Mouse (Mus musculus): ENCODE measurements around the gene Pla2g3. TPM values are rescaled to one million over a fixed set of nuclear protein-coding genes. Genes with fewer than 3 reads are reported as not detected.
A peak's percentile ranks its signal among the peaks of the same experiment; 100 is the strongest.

The Pla2g3 gene
- polyA plus RNA-seq, 1 experiment = 3.1 TPM

DNA sequence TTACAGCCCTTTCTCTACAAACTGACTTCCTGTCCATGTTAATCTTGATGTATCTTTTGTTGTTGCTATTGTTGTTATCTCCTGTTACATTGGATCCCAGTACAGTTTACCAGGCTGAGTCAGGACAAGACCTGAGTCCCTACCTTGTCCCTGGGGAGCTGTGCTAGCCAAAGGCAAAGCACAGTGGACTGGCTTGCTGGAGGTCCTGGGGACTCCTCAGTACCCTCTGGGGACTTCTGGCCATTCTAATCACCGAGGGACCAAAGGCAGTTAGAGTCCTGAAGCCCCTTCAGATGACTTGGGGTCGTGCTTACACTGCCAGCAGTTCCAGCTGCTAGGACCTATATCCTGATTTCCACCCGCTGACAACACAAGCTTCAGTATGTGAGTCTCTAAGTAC lies 33.6 kb upstream of the Pla2g3 start:
- H3K4me1 ChIP-seq (ENCODE audit: control insufficient read depth, insufficient read depth, low read length) = peaks cover 9% of the 10 kb centered on the region
- DNase-seq = no peak
- TF ChIP-seq POLR2A (IDR thresholded peaks at IDR 0.05; ENCODE audit: borderline replicate concordance, extremely low read depth, low read depth, low read length) (no peak), CTCF (IDR thresholded peaks at IDR 0.05; ENCODE audit: insufficient read depth, low read length) (no peak)
- H3K4me3 ChIP-seq (replicated peaks; ENCODE audit: extremely low read depth, low read depth, low read length) = no peak overlapping the region
- WGBS = 94% methylated on average over 3 of the region's 3 CpGs

DNA sequence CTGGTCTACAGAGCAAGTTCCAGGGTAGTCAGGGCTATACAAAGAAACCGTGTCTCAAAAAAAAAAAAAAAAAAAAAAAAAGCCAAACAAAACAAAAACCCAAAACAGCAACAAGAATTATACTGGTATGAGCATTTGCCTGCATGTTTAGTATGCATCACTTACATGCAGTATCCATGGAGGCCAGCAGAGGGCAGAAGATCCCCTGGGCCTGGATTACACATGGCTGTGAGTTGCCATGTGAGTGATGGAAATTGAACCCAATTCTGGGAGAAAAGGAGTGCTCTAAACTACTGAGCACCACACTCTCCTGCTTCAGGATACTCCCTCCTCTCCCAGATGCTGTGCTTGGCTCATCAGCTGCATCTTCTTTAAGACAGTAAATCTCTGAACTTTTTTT lies 31.7 kb upstream of the Pla2g3 start:
- Histone ChIP-seq H3K4me3 (replicated peaks; ENCODE audit: extremely low read depth, low read depth, low read length) (no peak overlapping the region), H3K4me1 (ENCODE audit: control insufficient read depth, insufficient read depth, low read length) (peaks cover 6% of the 10 kb centered on the region; the same call in 1 of the 2 replicates)
- WGBS = 17% methylated on average over 1 of the region's 1 CpGs
- TF ChIP-seq CTCF (IDR thresholded peaks at IDR 0.05; ENCODE audit: insufficient read depth, low read length) = peak; percentile 82
- TF ChIP-seq POLR2A (IDR thresholded peaks at IDR 0.05; ENCODE audit: borderline replicate concordance, extremely low read depth, low read depth, low read length) = no peak
- peak; percentile 69 for DNase-seq

DNA sequence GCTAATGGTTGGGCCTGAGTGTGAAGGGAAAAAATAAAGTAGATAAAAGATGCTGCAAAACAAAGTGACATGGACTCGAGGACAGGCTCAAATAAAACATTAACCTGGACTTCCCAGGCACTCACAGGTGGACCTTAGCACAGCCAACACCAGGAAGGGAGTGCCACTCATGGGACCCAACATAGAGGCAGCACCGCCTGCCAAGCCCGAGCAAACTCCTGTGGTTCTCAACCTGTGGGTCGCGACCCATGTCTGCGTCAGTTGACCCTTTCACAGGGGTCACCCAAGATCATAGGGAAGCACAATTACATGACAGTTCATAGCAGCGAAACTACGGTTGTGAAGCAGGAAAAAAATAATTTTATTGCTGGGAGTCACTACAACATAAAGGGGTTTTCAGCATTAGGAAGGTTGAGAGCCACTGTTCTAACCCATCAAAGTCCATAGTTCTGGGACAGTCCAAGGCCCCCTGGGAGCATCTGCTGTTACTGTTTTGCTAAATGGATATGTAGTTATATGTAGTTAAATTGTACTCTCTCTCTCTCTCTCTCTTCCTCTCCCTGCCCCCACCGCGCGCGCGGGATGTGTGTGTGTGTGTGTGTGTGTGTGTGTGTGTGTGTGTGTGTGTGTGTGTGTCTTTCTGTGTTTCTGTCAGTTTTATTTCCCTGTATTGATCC lies 29.5 kb upstream of the Pla2g3 start:
- DNase-seq = no peak
- Histone ChIP-seq H3K4me1 (ENCODE audit: control insufficient read depth, insufficient read depth, low read length) (no peaks in the 10 kb centered on the region), H3K4me3 (replicated peaks; ENCODE audit: extremely low read depth, low read depth, low read length) (no peak overlapping the region)
- no peak for TF ChIP-seq POLR2A (IDR thresholded peaks at IDR 0.05; ENCODE audit: borderline replicate concordance, extremely low read depth, low read depth, low read length)
- no peak for TF ChIP-seq CTCF (IDR thresholded peaks at IDR 0.05; ENCODE audit: insufficient read depth, low read length)
- WGBS = 85% methylated on average over 13 of the region's 13 CpGs

DNA sequence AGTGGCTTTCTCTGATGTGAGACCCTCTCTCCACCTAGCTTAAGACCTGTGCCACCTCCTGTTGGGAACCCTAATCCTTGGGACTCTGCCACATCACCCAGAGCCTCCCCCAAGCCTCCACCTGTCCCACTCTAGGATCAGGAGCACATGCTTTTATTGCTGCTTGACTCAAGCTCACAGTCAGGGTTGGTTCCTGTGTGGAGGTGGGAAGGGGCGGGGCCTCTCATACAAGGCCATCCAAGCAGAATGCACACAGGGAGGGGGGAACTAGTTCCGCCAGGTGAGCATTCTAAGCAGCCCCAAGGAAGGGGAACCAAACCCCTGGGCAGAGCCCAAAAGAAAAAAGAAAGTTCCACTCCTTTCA lies 29.0 kb upstream of the Pla2g3 start:
- TF ChIP-seq CTCF (IDR thresholded peaks at IDR 0.05; ENCODE audit: insufficient read depth, low read length) = no peak
- TF ChIP-seq POLR2A (IDR thresholded peaks at IDR 0.05; ENCODE audit: borderline replicate concordance, extremely low read depth, low read depth, low read length) = no peak
- no peaks in the 10 kb centered on the region for H3K4me1 ChIP-seq (ENCODE audit: control insufficient read depth, insufficient read depth, low read length)
- no peak for DNase-seq
- H3K4me3 ChIP-seq (replicated peaks; ENCODE audit: extremely low read depth, low read depth, low read length) = no peak overlapping the region
- 83% methylated on average over 2 of the region's 2 CpGs for WGBS

DNA sequence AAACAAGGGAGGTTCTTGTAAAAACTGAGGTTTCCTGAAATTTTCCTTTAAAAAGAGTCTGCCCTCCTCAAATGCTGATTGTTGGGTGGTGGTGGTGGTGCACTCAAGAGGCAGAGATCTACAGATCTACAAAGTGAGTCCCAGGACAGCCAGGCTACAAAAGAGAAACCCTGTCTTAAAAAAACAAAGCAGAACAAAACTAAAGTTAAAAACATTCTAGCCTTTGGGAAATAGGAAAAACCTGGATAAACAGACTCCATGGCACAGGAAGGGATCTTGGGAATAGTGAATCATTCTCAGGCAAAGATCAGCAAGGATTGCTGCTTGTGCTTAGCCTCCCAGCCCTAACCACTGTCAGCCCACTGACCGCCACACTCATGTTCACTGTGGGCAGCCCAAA lies 25.2 kb upstream of the Pla2g3 start:
- WGBS = 91% methylated on average over 1 of the region's 1 CpGs
- no peak for DNase-seq
- no peak for TF ChIP-seq POLR2A (IDR thresholded peaks at IDR 0.05; ENCODE audit: borderline replicate concordance, extremely low read depth, low read depth, low read length)
- no peak for TF ChIP-seq CTCF (IDR thresholded peaks at IDR 0.05; ENCODE audit: insufficient read depth, low read length)
- H3K4me1 ChIP-seq (ENCODE audit: control insufficient read depth, insufficient read depth, low read length) = no peaks in the 10 kb centered on the region
- H3K4me3 ChIP-seq (replicated peaks; ENCODE audit: extremely low read depth, low read depth, low read length) = no peak overlapping the region

DNA sequence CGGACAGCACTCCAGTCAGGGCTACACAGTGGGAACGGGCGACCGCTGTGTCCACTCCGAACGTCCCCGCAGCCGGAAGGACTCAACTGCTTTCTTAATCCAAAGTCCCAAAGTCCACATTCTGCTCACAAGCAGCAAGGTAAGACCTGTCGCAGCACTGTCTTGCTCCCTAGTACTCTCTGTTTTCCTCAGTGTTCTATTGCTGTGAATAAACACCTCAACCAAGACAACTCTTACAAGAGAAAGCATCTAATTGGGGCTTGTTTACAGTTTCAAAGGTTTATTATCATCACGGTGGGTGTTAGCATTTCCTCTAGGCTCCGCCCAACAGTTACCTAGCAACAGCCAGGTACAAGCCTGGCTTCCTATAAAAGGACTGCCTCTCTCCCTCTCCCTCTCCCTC lies 16.6 kb upstream of the Pla2g3 start:
- no peak for TF ChIP-seq POLR2A (IDR thresholded peaks at IDR 0.05; ENCODE audit: borderline replicate concordance, extremely low read depth, low read depth, low read length)
- TF ChIP-seq CTCF (IDR thresholded peaks at IDR 0.05; ENCODE audit: insufficient read depth, low read length) = no peak
- no peak overlapping the region for H3K4me3 ChIP-seq (replicated peaks; ENCODE audit: extremely low read depth, low read depth, low read length)
- peaks cover 3% of the 10 kb centered on the region for H3K4me1 ChIP-seq (ENCODE audit: control insufficient read depth, insufficient read depth, low read length)
- WGBS = 48% methylated on average over 11 of the region's 11 CpGs
- DNase-seq = no peak

DNA sequence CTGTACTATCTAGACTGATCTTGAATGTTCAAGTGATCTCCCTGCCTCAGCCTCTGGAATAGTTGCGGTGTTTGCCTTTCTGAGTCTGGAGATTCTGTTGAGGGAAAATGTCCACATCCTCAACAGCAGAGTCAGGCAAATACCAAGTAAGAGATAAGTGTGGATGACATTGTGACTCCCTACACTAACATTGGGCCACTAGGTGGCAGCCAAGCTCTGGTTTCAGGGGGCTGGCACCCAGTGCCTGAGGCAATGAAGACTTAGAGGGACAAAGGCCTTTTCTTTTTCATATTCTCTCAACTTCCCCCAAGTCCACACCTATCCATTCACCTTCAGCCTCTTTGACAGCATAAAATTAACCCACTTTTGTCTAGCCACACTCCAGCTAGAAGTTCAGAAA lies 15.6 kb upstream of the Pla2g3 start:
- peaks cover 3% of the 10 kb centered on the region for H3K4me1 ChIP-seq (ENCODE audit: control insufficient read depth, insufficient read depth, low read length)
- TF ChIP-seq CTCF (IDR thresholded peaks at IDR 0.05; ENCODE audit: insufficient read depth, low read length) (peak; percentile 94), POLR2A (IDR thresholded peaks at IDR 0.05; ENCODE audit: borderline replicate concordance, extremely low read depth, low read depth, low read length) (no peak)
- no peak overlapping the region for H3K4me3 ChIP-seq (replicated peaks; ENCODE audit: extremely low read depth, low read depth, low read length)
- DNase-seq = peak; percentile 76
- 25% methylated on average over 1 of the region's 1 CpGs for WGBS

DNA sequence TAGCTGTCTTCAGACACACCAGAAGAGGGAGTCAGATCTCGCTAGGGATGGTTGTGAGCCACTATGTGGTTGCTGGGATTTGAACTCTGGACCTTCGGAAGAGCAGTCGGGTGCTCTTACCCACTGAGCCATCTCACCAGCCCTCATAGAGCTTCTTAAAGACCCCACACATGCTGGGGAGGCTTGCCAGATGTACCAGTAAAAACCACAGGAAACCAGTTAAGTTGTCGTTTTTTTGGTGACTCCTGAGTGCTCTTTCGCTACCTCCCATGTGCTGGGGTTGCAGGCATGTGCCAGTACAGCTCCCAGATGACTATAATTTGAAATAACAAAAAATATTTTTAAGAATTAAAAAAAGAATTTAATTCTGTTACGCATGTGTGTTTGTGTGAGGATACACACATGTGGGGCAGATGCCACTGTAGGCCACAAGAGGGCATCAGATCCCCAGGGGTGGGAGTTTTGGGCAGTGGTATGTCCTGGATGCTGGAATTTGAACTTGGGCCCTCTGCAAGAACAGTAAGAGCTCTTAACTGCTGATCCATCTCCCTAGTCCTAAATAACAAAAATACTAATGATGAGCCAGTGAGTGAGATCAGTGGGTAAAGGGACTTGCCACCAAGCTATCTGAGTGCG lies 13.5 kb upstream of the Pla2g3 start:
- no peaks in the 10 kb centered on the region for H3K4me1 ChIP-seq (ENCODE audit: control insufficient read depth, insufficient read depth, low read length)
- 82% methylated on average over 7 of the region's 7 CpGs for WGBS
- no peak for DNase-seq
- H3K4me3 ChIP-seq (replicated peaks; ENCODE audit: extremely low read depth, low read depth, low read length) = no peak overlapping the region
- peak; percentile 65 for TF ChIP-seq CTCF (IDR thresholded peaks at IDR 0.05; ENCODE audit: insufficient read depth, low read length)
- TF ChIP-seq POLR2A (IDR thresholded peaks at IDR 0.05; ENCODE audit: borderline replicate concordance, extremely low read depth, low read depth, low read length) = no peak

DNA sequence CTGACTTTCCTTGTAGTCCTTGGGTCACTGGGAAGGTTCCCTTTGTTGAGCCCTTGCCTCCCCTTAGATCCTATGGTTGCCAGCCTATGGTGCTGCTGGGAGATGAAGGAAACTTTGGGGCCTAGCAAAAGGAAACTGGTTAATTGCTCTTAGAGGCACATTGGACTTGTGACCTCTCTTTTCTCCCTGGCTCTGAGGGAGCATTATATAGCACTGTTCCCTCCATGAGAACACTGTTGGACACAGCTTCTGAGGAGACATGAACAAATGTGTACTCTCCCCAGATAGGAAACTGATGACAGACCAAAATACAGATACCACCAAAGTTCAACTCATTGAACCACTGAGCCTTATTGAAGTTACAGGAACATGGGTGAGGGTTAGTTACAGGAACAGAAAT lies 12.6 kb upstream of the Pla2g3 start:
- H3K4me3 ChIP-seq (replicated peaks; ENCODE audit: extremely low read depth, low read depth, low read length) = no peak overlapping the region
- TF ChIP-seq CTCF (IDR thresholded peaks at IDR 0.05; ENCODE audit: insufficient read depth, low read length) = no peak
- no peak for TF ChIP-seq POLR2A (IDR thresholded peaks at IDR 0.05; ENCODE audit: borderline replicate concordance, extremely low read depth, low read depth, low read length)
- H3K4me1 ChIP-seq (ENCODE audit: control insufficient read depth, insufficient read depth, low read length) = no peaks in the 10 kb centered on the region
- no peak for DNase-seq

DNA sequence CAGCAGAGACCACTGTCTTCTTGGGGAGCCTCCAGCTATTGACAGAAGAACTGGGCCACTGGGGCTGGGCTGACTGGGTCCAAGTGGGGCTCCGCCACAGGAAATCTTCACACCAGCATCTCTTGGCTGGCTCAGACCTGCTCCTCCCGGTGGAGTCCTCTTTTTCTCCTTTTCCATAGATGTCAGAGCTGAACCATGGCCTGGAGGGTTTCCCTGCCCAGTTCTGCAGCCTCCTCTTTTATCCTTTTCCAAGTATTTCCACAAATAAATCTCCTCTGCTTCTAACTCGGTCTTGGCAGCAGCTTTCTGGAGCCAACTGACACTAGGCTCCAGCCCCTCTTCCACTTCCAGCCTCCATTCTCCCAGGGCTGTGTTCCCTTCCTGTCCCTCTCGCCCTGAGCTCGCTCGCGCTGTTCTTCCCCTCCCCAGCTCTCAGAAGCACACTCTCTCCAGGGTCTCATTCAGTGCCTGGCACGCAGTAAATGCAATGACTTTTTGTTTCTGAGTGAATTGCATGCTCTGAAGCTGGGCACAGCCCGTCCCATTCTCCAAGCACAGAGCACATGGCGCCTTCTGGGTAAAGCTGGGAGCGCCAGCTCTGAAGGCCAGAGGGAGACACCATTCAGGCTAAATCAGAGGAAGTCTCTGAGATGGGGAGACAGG lies 4.0 kb upstream of the Pla2g3 start:
- no peaks in the 10 kb centered on the region for H3K4me1 ChIP-seq (ENCODE audit: control insufficient read depth, insufficient read depth, low read length)
- no peak for DNase-seq
- 55% methylated on average over 11 of the region's 11 CpGs for WGBS
- no peak overlapping the region for H3K4me3 ChIP-seq (replicated peaks; ENCODE audit: extremely low read depth, low read depth, low read length)
- TF ChIP-seq CTCF (IDR thresholded peaks at IDR 0.05; ENCODE audit: insufficient read depth, low read length) (no peak), POLR2A (IDR thresholded peaks at IDR 0.05; ENCODE audit: borderline replicate concordance, extremely low read depth, low read depth, low read length) (no peak)

All from lung, adult 2 months (tissue).